Mouse (Mus musculus) right cerebral cortex, adult 18-20 months (tissue): ENCODE measurements at regions not wholly inside any gene's neighbourhood (a gene's known extent, or its start where the extent isn't known, plus 50 kb on each side); places are given as distances from the start of the nearest gene placed in this dataset.

Experiments
- DNase-seq: peaks from one replicate; pipeline ENCODE4 v3.0.0; 2022; ENCODE audit warnings: mixed read lengths

DNA sequence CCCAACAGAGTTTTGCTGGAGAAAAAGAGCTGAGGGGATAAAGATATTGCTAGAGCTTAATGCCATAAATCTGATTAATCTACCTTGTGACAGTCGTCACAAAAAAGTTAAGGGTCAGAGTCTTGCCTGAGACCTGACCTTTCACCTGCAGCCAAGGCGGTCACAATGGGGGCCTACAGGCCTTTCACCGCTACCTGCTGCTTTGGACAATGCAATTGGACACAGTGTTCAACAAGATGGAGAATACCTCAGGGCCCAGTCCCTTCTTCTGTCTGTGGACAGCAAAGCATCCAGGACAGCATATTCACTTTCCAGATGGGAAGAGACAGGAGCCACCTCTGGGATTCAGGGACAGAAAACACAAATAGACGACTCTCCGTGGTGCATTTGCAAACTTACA lies 226.3 kb upstream of the Hes1 start:
- no peak for DNase-seq

GRCm38 (mm10) chr16:29838981-29839661 lies 225.1 kb upstream of the Hes1 start:
- DNase-seq: peak; percentile 83

DNA sequence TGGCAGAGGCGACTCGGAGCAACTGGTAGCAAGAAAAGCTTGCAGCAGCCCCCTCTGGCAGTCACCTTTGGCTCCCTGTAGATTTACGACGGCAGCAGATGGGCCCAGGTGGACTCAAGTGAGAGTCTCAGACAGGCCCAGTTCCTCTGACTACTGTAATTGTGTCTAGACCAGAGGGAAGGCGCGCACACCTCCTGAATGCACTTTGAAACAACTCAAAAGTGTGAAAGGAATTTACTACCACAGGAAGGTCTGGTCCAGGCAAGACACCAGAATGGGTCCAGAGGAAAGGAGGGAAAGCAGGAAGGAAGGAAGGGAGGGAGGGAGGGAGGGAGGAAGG lies 224.6 kb upstream of the Hes1 start:
- no peak for DNase-seq

DNA sequence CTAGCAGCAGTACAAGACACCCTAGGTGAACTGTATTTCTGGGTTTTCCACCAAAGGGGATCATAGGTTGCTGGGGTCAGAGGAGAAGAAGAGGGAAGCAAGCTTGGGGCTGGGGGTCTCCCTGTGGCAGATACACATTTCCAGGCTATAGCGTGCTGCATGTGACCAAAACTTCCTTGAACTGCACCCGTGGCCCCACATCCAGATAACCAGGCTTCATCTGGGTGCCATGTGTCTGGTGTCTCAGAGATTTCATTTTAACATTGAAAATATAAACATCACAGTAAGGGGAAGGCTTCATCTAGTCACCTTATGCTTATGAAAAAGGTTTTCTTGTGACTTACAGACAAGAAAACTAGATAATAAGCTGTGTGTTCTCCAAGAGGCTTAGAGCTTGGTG lies 223.8 kb upstream of the Hes1 start:
- DNase-seq: no peak

DNA sequence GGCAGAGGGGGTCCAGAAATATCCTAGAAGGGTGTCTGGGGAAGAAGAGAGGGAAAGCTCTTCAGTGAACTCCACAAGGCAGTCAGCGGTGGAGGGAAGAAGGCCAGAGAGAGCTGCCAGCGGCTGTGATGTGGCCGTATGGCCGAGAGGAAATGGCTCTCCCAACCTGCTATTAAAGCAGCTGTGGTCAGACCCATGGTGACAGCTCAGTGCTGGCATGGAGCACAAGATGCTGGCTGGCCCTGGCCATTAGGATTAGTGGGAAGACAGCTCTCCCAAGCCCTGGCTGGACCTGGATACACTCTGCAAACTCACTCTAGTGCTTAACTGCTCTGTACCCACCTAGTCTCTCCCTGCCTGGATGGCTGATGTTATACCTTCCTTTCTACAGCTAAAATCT lies 223.1 kb upstream of the Hes1 start:
- DNase-seq: no peak

DNA sequence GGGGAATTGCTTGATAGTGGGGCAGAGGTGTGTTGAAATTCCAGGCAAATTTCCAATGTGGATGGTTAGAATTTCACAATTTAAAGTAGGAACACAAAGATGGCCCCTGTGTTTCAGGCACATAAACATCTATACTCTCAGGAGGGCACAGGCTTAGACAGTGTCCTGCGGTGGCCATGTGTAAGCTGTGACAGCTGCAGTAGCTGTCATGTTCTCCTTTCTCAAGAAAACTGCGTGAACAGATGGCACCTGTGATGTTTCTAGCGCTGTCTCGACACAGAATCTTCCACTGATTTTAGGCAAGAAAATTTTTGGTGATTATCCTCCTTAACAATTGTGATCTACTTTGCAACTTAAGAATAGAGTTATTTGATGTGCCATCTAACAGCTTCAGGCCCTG lies 222.1 kb upstream of the Hes1 start:
- DNase-seq: no peak

DNA sequence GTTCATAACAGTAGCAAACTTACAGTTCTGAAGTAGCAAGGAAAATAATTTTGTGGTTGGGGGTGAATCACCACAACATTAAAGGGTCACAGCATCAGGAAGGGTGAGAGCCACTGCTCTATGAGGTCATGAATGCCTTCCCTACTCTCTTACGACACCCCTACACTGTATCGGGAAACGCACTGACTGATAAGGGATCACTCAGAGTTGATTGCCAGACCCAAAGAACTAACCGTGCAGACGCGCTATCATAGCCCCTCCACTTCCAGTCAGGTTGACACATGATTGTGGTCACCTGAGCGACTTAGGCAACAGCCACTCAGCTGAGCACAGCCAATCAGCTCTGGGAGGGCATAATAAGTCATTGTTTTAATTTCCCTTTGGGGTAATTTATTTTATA lies 220.7 kb upstream of the Hes1 start:
- DNase-seq: no peak

GRCm38 (mm10) chr16:29844706-29845596 lies 219.2 kb upstream of the Hes1 start:
- DNase-seq: no peak

DNA sequence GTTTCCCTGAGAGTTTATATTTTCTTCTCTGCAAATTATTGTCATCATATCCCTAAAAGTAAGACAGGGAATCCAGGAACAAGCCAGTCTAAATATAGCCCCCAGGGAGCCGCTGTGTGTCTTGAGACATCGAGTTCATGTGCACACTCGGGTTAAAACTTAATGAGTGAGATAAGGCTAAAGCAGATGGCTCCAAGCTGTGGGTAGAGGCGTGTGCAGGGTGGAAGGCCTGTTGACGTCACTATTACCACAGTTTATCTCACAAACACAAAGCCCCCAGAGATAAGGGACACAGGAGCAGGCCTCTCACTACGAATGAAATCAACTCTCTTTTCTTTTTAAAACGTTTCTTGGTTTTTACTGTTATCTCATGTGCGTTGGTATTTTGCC lies 218.6 kb upstream of the Hes1 start:
- DNase-seq: no peak

GRCm38 (mm10) chr16:29847059-29847458 lies 217.1 kb upstream of the Hes1 start:
- DNase-seq: no peak

GRCm38 (mm10) chr16:29847734-29848133 lies 216.4 kb upstream of the Hes1 start:
- no peak for DNase-seq

DNA sequence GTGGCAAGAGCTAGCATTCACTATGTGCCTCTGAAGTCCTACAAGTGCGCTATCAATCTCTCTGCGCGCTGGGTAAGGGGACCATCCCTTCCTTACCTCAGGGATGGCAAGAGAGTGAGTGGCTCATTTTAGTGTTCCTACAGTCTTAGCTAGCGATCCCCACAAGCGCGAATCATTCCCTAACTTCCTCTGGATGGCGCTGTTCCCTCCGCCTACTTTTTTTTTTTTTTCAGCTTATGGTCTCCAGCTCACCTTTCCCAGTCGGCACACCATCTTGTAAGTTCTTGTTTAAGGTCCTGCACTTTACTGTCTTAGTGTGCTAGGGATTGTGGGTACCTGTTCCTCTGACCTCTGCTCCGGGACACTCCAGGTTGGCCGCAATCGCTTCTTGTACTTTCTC lies 215.7 kb upstream of the Hes1 start:
- no peak for DNase-seq

GRCm38 (mm10) chr16:29849511-29849910 lies 214.7 kb upstream of the Hes1 start:
- DNase-seq: no peak

GRCm38 (mm10) chr16:29850616-29851015 lies 213.6 kb upstream of the Hes1 start:
- no peak for DNase-seq

DNA sequence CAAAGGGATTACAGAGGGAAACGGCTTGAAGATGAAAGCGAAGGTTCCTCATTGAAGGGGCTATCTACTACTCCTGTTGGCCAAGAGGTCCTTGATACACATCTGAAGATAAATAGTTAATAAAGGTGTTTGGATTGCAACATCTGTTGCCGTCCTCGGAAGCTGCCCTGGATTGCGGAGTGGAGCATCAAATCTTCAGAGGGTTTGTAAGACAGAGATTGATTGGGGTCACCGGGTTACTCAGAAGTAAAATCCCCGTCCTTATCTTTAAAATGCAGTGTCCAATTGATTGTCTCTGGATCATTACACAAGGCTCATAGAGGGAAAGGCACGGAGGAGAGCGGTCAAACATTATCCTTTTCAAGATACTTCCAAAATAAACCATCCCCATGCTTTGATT lies 212.4 kb upstream of the Hes1 start:
- no peak for DNase-seq

DNA sequence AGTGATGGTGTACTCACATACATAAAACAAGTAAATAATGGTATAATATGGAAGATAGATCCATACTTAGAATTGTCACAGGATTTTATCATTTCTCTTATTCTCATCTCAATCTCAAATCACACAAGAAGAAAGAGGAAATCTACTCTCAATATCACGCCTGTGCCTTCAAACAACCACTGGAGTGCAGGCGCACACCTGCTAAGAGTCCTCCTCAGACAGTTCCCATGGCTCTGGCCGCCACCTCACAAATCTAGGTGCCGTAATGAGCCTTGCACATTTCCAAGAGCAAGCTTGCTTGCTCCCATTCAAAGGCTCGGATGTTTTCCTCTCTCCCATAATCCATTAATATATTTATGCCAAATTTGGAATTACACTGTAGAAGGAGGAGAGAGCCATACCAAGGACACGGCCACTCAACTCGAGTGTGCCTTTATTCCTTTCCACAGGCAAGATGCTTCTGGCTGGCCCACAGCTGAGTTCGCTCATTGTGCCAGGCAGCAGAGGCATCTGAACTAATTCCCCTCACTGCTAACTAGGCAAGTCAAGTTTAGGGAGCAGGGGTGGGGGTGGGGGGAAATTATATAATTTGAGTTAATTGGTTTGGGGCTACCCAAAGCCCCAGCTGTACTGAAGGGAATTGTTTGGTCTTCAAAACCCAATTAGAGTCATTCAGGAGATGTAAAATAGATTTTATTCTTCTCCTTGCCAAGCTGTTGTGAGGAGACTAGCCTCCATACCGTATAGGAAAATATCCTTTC lies 209.2 kb upstream of the Hes1 start:
- DNase-seq: no peak

- no peak for DNase-seq
Measured at GRCm38 (mm10) chr16:29856545-29856944, 207.6 kb upstream of the Hes1 start.

DNA sequence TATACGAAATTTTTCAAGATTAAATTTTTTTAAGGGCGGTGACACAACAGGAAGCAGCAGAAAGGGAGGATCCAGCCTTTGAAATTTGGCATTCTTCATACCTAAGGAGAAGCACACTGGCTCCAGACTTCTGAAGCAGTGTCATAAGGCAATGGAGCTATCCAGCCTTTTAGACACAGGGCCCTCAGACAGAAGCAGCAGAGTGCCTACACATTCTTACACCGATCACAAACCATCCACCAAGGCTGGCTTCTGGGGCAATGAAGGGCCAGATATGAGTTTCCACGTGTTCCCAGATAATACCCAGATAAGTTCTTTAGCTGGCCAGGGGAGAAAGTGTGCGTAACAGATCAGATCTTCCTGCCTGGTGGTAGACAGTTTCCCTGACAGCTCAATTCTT lies 205.5 kb upstream of the Hes1 start:
- DNase-seq: no peak

DNA sequence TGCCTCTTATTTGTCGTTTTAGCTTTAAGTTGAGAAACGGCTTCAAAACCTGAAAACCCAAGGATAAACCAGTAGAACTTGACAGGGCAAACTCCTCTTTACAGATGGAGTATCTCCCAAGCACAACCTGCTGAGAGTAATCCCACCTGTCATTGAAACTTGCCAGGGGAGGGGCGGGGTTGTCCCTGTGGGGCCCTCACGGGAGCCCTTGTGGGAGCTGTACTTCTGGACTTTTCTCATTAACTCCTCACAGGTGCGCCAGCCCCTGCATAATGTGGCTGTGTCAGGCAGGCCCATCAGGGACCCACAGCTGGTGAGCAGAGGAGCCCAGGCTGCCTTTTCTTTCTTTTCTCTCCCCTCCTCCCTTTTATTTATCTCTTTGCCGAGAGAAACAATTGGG lies 203.9 kb upstream of the Hes1 start:
- no peak for DNase-seq

DNA sequence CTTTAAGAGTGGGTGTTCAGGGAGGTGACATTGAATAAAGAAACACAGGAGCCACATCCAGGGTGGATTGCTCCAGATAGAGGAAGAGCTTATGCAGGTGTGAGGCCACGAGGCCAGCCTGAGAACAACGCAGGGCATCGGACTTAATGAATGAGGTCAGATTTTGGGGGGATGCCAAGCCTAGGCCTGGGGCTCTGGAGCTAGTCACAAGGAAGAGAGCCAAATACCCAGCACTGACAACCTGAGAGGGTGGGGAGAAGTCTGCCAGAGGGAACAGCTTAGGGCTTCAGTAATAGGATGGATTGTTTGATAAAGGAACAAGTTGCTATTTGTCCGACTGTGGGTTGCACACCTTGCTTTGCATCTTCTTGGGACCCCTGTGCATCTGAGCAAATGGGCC lies 203.1 kb upstream of the Hes1 start:
- DNase-seq: no peak

GRCm38 (mm10) chr16:29865075-29865740 lies 199.0 kb upstream of the Hes1 start:
- DNase-seq: no peak

DNA sequence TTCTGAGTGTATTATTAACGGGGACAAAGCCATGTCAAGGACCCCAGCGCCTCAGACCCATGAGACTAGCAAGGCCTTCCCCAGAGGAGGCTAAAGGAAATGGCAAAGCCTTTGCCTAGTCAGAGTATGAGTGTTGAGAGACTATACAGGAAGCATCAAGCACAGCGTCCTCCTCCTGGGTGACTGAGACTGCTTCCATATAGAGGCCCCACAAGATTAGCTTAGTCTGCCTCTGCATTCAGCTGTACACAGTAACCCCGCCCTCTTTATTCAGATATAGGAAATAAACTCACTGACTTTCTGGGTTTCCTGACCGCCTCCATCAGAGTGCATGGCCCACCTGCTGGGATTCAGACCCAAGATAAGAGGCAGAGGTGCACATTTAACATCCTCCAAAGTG lies 192.8 kb upstream of the Hes1 start:
- DNase-seq: no peak

- no peak for DNase-seq
Measured at GRCm38 (mm10) chr16:29876196-29876595, 188.0 kb upstream of the Hes1 start.
